Mouse (Mus musculus): ENCODE results near the gene Srd5a1. TPM values are rescaled to one million over a fixed set of nuclear protein-coding genes. Genes with fewer than 3 reads are reported as not detected.

The Srd5a1 gene
- polyA plus RNA-seq, 1 experiment from 2014 or later = 25.4 TPM

- H3K27me3 ChIP-seq = no peaks in the 10 kb centered on the region
- H3K9ac ChIP-seq = no peak overlapping the region
- no peak for ATAC-seq
- 81% methylated on average over 3 of the region's 3 CpGs for WGBS
- H3K9me3 ChIP-seq (replicated peaks) = no peaks in the 10 kb centered on the region
- H3K36me3 ChIP-seq (ENCODE audit: poor library complexity, severe bottlenecking) = no peaks in the 10 kb centered on the region
- peaks cover 10% of the 10 kb centered on the region for H3K4me1 ChIP-seq
- no peak overlapping the region for H3K27ac ChIP-seq
- H3K4me3 ChIP-seq = no peak overlapping the region
- no peak overlapping the region for H3K4me2 ChIP-seq
Measured at GRCm38 (mm10) chr13:69563905-69564304, 47.3 kb downstream of the Srd5a1 start.

- H3K27me3 ChIP-seq = no peaks in the 10 kb centered on the region
- WGBS = 86% methylated on average over 12 of the region's 12 CpGs
- ATAC-seq = no peak
- no peak overlapping the region for H3K27ac ChIP-seq
- no peaks in the 10 kb centered on the region for H3K9me3 ChIP-seq (replicated peaks)
- H3K4me3 ChIP-seq = no peak overlapping the region
- H3K4me1 ChIP-seq = peaks cover 15% of the 10 kb centered on the region
- no peaks in the 10 kb centered on the region for H3K36me3 ChIP-seq (ENCODE audit: poor library complexity, severe bottlenecking)
- H3K4me2 ChIP-seq = no peak overlapping the region
- no peak overlapping the region for H3K9ac ChIP-seq
Measured at GRCm38 (mm10) chr13:69562654-69563574, 48.3 kb downstream of the Srd5a1 start.

GRCm38 (mm10) chr13:69562004-69562403, 49.2 kb downstream of the Srd5a1 start:
- Histone ChIP-seq H3K4me2 (no peak overlapping the region), H3K36me3 (ENCODE audit: poor library complexity, severe bottlenecking) (no peaks in the 10 kb centered on the region), H3K9me3 (replicated peaks) (no peaks in the 10 kb centered on the region), H3K4me1 (peaks cover 15% of the 10 kb centered on the region), H3K27ac (no peak overlapping the region), H3K9ac (no peak overlapping the region), H3K4me3 (no peak overlapping the region), H3K27me3 (no peaks in the 10 kb centered on the region)
- no peak for ATAC-seq
- 84% methylated on average over 9 of the region's 9 CpGs for WGBS

- Histone ChIP-seq H3K9ac (no peak overlapping the region), H3K4me1 (peaks cover 15% of the 10 kb centered on the region), H3K27me3 (no peaks in the 10 kb centered on the region), H3K4me3 (no peak overlapping the region), H3K36me3 (ENCODE audit: poor library complexity, severe bottlenecking) (no peaks in the 10 kb centered on the region), H3K9me3 (replicated peaks) (no peaks in the 10 kb centered on the region), H3K4me2 (no peak overlapping the region), H3K27ac (no peak overlapping the region)
- ATAC-seq = peak; percentile 36; the same call in 1 of the 2 replicates
- 44% methylated on average over 13 of the region's 13 CpGs for WGBS
Measured at GRCm38 (mm10) chr13:69559291-69559961, 51.8 kb downstream of the Srd5a1 start.

- Histone ChIP-seq H3K4me1 (peaks cover 15% of the 10 kb centered on the region), H3K9ac (no peak overlapping the region), H3K4me2 (no peak overlapping the region), H3K27ac (no peak overlapping the region), H3K9me3 (replicated peaks) (no peaks in the 10 kb centered on the region), H3K36me3 (ENCODE audit: poor library complexity, severe bottlenecking) (no peaks in the 10 kb centered on the region), H3K27me3 (no peaks in the 10 kb centered on the region), H3K4me3 (no peak overlapping the region)
- ATAC-seq = 0 out of 2 replicates have a peak, but pooled peaks have one; percentile 43
- 75% methylated on average over 6 of the region's 6 CpGs for WGBS
Measured at GRCm38 (mm10) chr13:69558098-69558660, 53.1 kb downstream of the Srd5a1 start.

GRCm38 (mm10) chr13:69556728-69557127, 54.5 kb downstream of the Srd5a1 start:
- Histone ChIP-seq H3K9ac (no peak overlapping the region), H3K27ac (no peak overlapping the region), H3K9me3 (replicated peaks) (no peaks in the 10 kb centered on the region), H3K4me3 (no peak overlapping the region), H3K27me3 (no peaks in the 10 kb centered on the region), H3K4me1 (peaks cover 15% of the 10 kb centered on the region), H3K36me3 (ENCODE audit: poor library complexity, severe bottlenecking) (no peaks in the 10 kb centered on the region), H3K4me2 (no peak overlapping the region)
- no peak for ATAC-seq

- Histone ChIP-seq H3K9ac (no peak overlapping the region), H3K9me3 (replicated peaks) (no peaks in the 10 kb centered on the region), H3K27ac (no peak overlapping the region), H3K27me3 (no peaks in the 10 kb centered on the region), H3K36me3 (ENCODE audit: poor library complexity, severe bottlenecking) (no peaks in the 10 kb centered on the region), H3K4me1 (peaks cover 15% of the 10 kb centered on the region), H3K4me2 (no peak overlapping the region), H3K4me3 (no peak overlapping the region)
- no peak for ATAC-seq
- WGBS = 85% methylated on average over 6 of the region's 6 CpGs
Measured at GRCm38 (mm10) chr13:69555957-69556482, 55.2 kb downstream of the Srd5a1 start.

- H3K9ac ChIP-seq = no peak overlapping the region
- H3K36me3 ChIP-seq (ENCODE audit: poor library complexity, severe bottlenecking) = no peaks in the 10 kb centered on the region
- no peak overlapping the region for H3K4me2 ChIP-seq
- H3K9me3 ChIP-seq (replicated peaks) = no peaks in the 10 kb centered on the region
- no peaks in the 10 kb centered on the region for H3K27me3 ChIP-seq
- WGBS = 37% methylated on average over 8 of the region's 8 CpGs
- no peak for ATAC-seq
- H3K27ac ChIP-seq = no peak overlapping the region
- no peak overlapping the region for H3K4me3 ChIP-seq
- peaks cover 15% of the 10 kb centered on the region for H3K4me1 ChIP-seq
Measured at GRCm38 (mm10) chr13:69555045-69555444, 56.2 kb downstream of the Srd5a1 start.

GRCm38 (mm10) chr13:69554255-69554654, 57.0 kb downstream of the Srd5a1 start:
- Histone ChIP-seq H3K36me3 (ENCODE audit: poor library complexity, severe bottlenecking) (no peaks in the 10 kb centered on the region), H3K4me2 (no peak overlapping the region), H3K9me3 (replicated peaks) (no peaks in the 10 kb centered on the region), H3K4me1 (0 out of 2 replicates have a peak, but pooled peaks cover 7% of the 10 kb centered on the region), H3K9ac (no peak overlapping the region), H3K27me3 (no peaks in the 10 kb centered on the region), H3K27ac (no peak overlapping the region), H3K4me3 (no peak overlapping the region)
- WGBS = 86% methylated on average over 9 of the region's 9 CpGs
- ATAC-seq = no peak

- Histone ChIP-seq H3K27ac (no peak overlapping the region), H3K9me3 (replicated peaks) (no peaks in the 10 kb centered on the region), H3K4me1 (0 out of 2 replicates have a peak, but pooled peaks cover under 1% of the 10 kb centered on the region), H3K4me2 (no peak overlapping the region), H3K4me3 (no peak overlapping the region), H3K9ac (no peak overlapping the region), H3K27me3 (no peaks in the 10 kb centered on the region), H3K36me3 (ENCODE audit: poor library complexity, severe bottlenecking) (no peaks in the 10 kb centered on the region)
- 25% methylated on average over 5 of the region's 5 CpGs for WGBS
- no peak for ATAC-seq
Measured at GRCm38 (mm10) chr13:69553024-69553423, 58.2 kb downstream of the Srd5a1 start.

GRCm38 (mm10) chr13:69550831-69551230, 60.4 kb downstream of the Srd5a1 start:
- Histone ChIP-seq H3K27me3 (no peaks in the 10 kb centered on the region), H3K36me3 (ENCODE audit: poor library complexity, severe bottlenecking) (no peaks in the 10 kb centered on the region), H3K9ac (no peak overlapping the region), H3K4me3 (no peak overlapping the region), H3K9me3 (replicated peaks) (no peaks in the 10 kb centered on the region), H3K27ac (no peak overlapping the region), H3K4me1 (no peaks in the 10 kb centered on the region), H3K4me2 (no peak overlapping the region)
- WGBS = 78% methylated on average over 2 of the region's 2 CpGs
- ATAC-seq = no peak

- 49% methylated on average over 8 of the region's 8 CpGs for WGBS
- H3K27ac ChIP-seq = no peak overlapping the region
- H3K36me3 ChIP-seq (ENCODE audit: poor library complexity, severe bottlenecking) = no peaks in the 10 kb centered on the region
- no peaks in the 10 kb centered on the region for H3K9me3 ChIP-seq (replicated peaks)
- no peak for ATAC-seq
- no peaks in the 10 kb centered on the region for H3K27me3 ChIP-seq
- H3K9ac ChIP-seq = no peak overlapping the region
- H3K4me2 ChIP-seq = no peak overlapping the region
- no peaks in the 10 kb centered on the region for H3K4me1 ChIP-seq
- H3K4me3 ChIP-seq = no peak overlapping the region
Measured at GRCm38 (mm10) chr13:69549980-69550379, 61.3 kb downstream of the Srd5a1 start.

Data from forebrain, embryonic 13.5 days (tissue).